Mouse (Mus musculus): ENCODE results near the gene 4931423N10Rik. TPM values are rescaled to one million over a fixed set of nuclear protein-coding genes. Genes with fewer than 3 reads are reported as not detected.
"Not testable (repeated sequence)": the region's sequence is repeated elsewhere in the genome, so short reads cannot be mapped to it uniquely, and the experiment has no call there.

4931423N10Rik gene
- not detected in 2 replicates for polyA plus RNA-seq (2015; fragmentation: Nextera tagmentation; extraction: Ambion mirVana)

- H3K27me3 ChIP-seq, result no peaks in the 10 kb centered on the region
Observed at GRCm38 (mm10) chr2:23207070-23207526, at the start of gene 4931423N10Rik. 4931423N10Rik (plus strand) TSS chr2:23207476.

GRCm38 (mm10) chr2:23172305-23172704, 35.0 kb upstream of the 4931423N10Rik start:
- no peak overlapping the region for H3K9ac ChIP-seq
- no peak overlapping the region for H3K27ac ChIP-seq
- H3K36me3 ChIP-seq, result peaks cover 74% of the 10 kb centered on the region
- ATAC-seq (ENCODE audit: low FRiP score, low read depth), result no peak
- no peaks in the 10 kb centered on the region for H3K4me1 ChIP-seq
- H3K9me3 ChIP-seq, result no peaks in the 10 kb centered on the region
- H3K4me3 ChIP-seq, result no peak overlapping the region
- H3K27me3 ChIP-seq, result no peaks in the 10 kb centered on the region
- no peak overlapping the region for H3K4me2 ChIP-seq (replicated peaks)
- 87% methylated on average over 3 of the region's 3 CpGs for WGBS

More at GRCm38 (mm10) chr2:23207070-23207526, at the start of gene 4931423N10Rik:
- 79% methylated on average over 15 of the region's 15 CpGs for WGBS
- no peak within 1 kb of the TSS for H3K4me3 ChIP-seq
- H3K36me3 ChIP-seq, result peaks cover under 1% of the 10 kb centered on the region; the same call in 1 of the 2 replicates
- no peaks in the 10 kb centered on the region for H3K4me1 ChIP-seq
- H3K9me3 ChIP-seq, result no peaks in the 10 kb centered on the region
- no peak for ATAC-seq (ENCODE audit: low FRiP score, low read depth)
- no peak within 1 kb of the TSS for H3K9ac ChIP-seq
- no peak within 1 kb of the TSS for H3K4me2 ChIP-seq (replicated peaks)
- no peak within 1 kb of the TSS for H3K27ac ChIP-seq

GRCm38 (mm10) chr2:23194366-23194765, 12.9 kb upstream of the 4931423N10Rik start:
- Histone ChIP-seq H3K27ac (no peak overlapping the region), H3K9me3 (no peaks in the 10 kb centered on the region), H3K4me3 (no peak overlapping the region), H3K27me3 (no peaks in the 10 kb centered on the region), H3K9ac (no peak overlapping the region), H3K4me1 (no peaks in the 10 kb centered on the region), H3K36me3 (peaks cover 65% of the 10 kb centered on the region), H3K4me2 (replicated peaks) (no peak overlapping the region)
- no peak for ATAC-seq (ENCODE audit: low FRiP score, low read depth)
- WGBS, result 88% methylated on average over 1 of the region's 1 CpGs

GRCm38 (mm10) chr2:23201034-23201433, 6.2 kb upstream of the 4931423N10Rik start:
- Histone ChIP-seq H3K4me2 (replicated peaks) (no peak overlapping the region), H3K27ac (no peak overlapping the region), H3K27me3 (no peaks in the 10 kb centered on the region), H3K36me3 (peaks cover 29% of the 10 kb centered on the region), H3K4me1 (no peaks in the 10 kb centered on the region), H3K9me3 (no peaks in the 10 kb centered on the region), H3K9ac (no peak overlapping the region), H3K4me3 (no peak overlapping the region)
- ATAC-seq (ENCODE audit: low FRiP score, low read depth), result no peak
- 93% methylated on average over 1 of the region's 1 CpGs for WGBS

- Histone ChIP-seq H3K36me3 (peaks cover 22% of the 10 kb centered on the region), H3K4me2 (replicated peaks) (no peak overlapping the region), H3K27me3 (no peaks in the 10 kb centered on the region), H3K4me1 (no peaks in the 10 kb centered on the region), H3K9me3 (no peaks in the 10 kb centered on the region), H3K9ac (no peak overlapping the region), H3K4me3 (no peak overlapping the region), H3K27ac (no peak overlapping the region)
- no peak for ATAC-seq (ENCODE audit: low FRiP score, low read depth)
- 63% methylated on average over 15 of the region's 15 CpGs for WGBS
Observed at GRCm38 (mm10) chr2:23202900-23203670, 4.2 kb upstream of the 4931423N10Rik start.

GRCm38 (mm10) chr2:23213661-23214060, 6.4 kb downstream of the 4931423N10Rik start:
- H3K9me3 ChIP-seq, result no peaks in the 10 kb centered on the region
- H3K27me3 ChIP-seq, result no peaks in the 10 kb centered on the region
- 86% methylated on average over 5 of the region's 5 CpGs for WGBS
- no peaks in the 10 kb centered on the region for H3K36me3 ChIP-seq
- H3K4me3 ChIP-seq, result no peak overlapping the region
- H3K9ac ChIP-seq, result no peak overlapping the region
- H3K27ac ChIP-seq, result no peak overlapping the region
- H3K4me2 ChIP-seq (replicated peaks), result no peak overlapping the region
- no peaks in the 10 kb centered on the region for H3K4me1 ChIP-seq
- ATAC-seq (ENCODE audit: low FRiP score, low read depth), result no peak

GRCm38 (mm10) chr2:23225199-23225598, 17.9 kb downstream of the 4931423N10Rik start:
- Histone ChIP-seq H3K4me2 (replicated peaks) (no peak overlapping the region), H3K4me1 (no peaks in the 10 kb centered on the region), H3K36me3 (no peaks in the 10 kb centered on the region), H3K4me3 (no peak overlapping the region), H3K27ac (no peak overlapping the region), H3K9me3 (no peaks in the 10 kb centered on the region), H3K9ac (no peak overlapping the region), H3K27me3 (no peaks in the 10 kb centered on the region)
- ATAC-seq (ENCODE audit: low FRiP score, low read depth), result no peak
- WGBS, result 50% methylated on average over 6 of the region's 7 CpGs

GRCm38 (mm10) chr2:23228463-23228862, 21.2 kb downstream of the 4931423N10Rik start:
- Histone ChIP-seq H3K36me3 (no peaks in the 10 kb centered on the region), H3K9me3 (no peaks in the 10 kb centered on the region), H3K4me1 (no peaks in the 10 kb centered on the region), H3K27ac (no peak overlapping the region), H3K27me3 (peaks cover 10% of the 10 kb centered on the region; the same call in 1 of the 2 replicates), H3K4me2 (replicated peaks) (no peak overlapping the region), H3K4me3 (no peak overlapping the region), H3K9ac (no peak overlapping the region)
- no peak for ATAC-seq (ENCODE audit: low FRiP score, low read depth)
- 52% methylated on average over 2 of the region's 2 CpGs for WGBS

- WGBS, result under 1% methylated on average over 43 of the region's 50 CpGs
- Histone ChIP-seq H3K9ac (peak overlapping the region; percentile 55), H3K27me3 (peaks cover 19% of the 10 kb centered on the region), H3K27ac (no peak overlapping the region), H3K4me3 (peak overlapping the region; percentile 49), H3K4me2 (replicated peaks) (peak overlapping the region; percentile 71), H3K4me1 (no peaks in the 10 kb centered on the region), H3K9me3 (no peaks in the 10 kb centered on the region), H3K36me3 (no peaks in the 10 kb centered on the region)
- ATAC-seq (ENCODE audit: low FRiP score, low read depth), result peak; percentile 76; the same call in 1 of the 2 replicates
Observed at GRCm38 (mm10) chr2:23234065-23234773, 26.9 kb downstream of the 4931423N10Rik start.

GRCm38 (mm10) chr2:23290991-23291390, 83.7 kb downstream of the 4931423N10Rik start:
- H3K27me3 ChIP-seq; H3K36me3 ChIP-seq; ATAC-seq (ENCODE audit: low FRiP score, low read depth); H3K4me1 ChIP-seq; H3K27ac ChIP-seq; H3K9ac ChIP-seq; H3K4me2 ChIP-seq (replicated peaks); H3K4me3 ChIP-seq; H3K9me3 ChIP-seq: not testable (repeated sequence)
- 52% methylated on average over 19 of the region's 19 CpGs for WGBS

- Histone ChIP-seq H3K9me3 (no peaks in the 10 kb centered on the region), H3K4me3 (no peak overlapping the region), H3K36me3 (no peaks in the 10 kb centered on the region), H3K4me1 (no peaks in the 10 kb centered on the region), H3K27ac (no peak overlapping the region), H3K27me3 (0 out of 2 replicates have a peak, but pooled peaks cover 4% of the 10 kb centered on the region), H3K4me2 (replicated peaks) (no peak overlapping the region), H3K9ac (no peak overlapping the region)
- WGBS, result 3% methylated on average over 1 of the region's 1 CpGs
- no peak for ATAC-seq (ENCODE audit: low FRiP score, low read depth)
Observed at GRCm38 (mm10) chr2:23314869-23315268, 107.6 kb downstream of the 4931423N10Rik start.
